Mouse (Mus musculus): ENCODE measurements around the gene Sbds. TPM values are rescaled to one million over a fixed set of nuclear protein-coding genes. Genes with fewer than 3 reads are reported as not detected.
"Not testable (repeated sequence)": the region's sequence is repeated elsewhere in the genome, so short reads cannot be mapped to it uniquely, and the experiment has no call there.

Gene Sbds
- polyA plus RNA-seq, 1 experiment from 2014 or later, result 61.7 TPM

DNA sequence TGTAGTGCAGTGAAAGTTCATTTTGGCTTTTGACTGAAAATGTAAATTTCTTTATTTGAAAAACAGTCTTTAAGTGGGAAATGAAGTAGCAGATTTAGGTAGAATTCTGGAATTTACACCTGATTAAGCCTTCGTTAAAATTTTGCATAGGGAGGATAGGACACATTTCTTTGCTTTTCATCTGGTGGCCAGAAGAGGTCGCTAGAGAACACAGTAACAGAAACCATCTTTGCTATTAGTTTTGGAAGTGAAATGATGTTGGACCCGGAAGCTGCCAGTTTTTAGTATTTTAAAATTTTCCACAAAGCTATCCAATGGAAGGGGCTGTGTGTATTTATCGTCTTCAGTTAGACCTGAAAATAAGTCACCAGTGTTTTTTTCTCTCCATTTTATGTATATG, 20.2 kb upstream of the Sbds start:
- 62% methylated on average over 4 of the region's 4 CpGs for WGBS
- H3K36me3 ChIP-seq, result peaks cover 95% of the 10 kb centered on the region

GRCm38 (mm10) chr5:130273046-130273445, 17.7 kb upstream of the Sbds start:
- WGBS, result 96% methylated on average over 6 of the region's 6 CpGs
- no peak for DNase-seq (ENCODE audit: low spot score)
- H3K27me3 ChIP-seq (ENCODE audit: low read depth, poor library complexity, severe bottlenecking), result no peaks in the 10 kb centered on the region
- H3K4me3 ChIP-seq, result no peak overlapping the region
- no peaks in the 10 kb centered on the region for H3K9me3 ChIP-seq (replicated peaks)
- no peaks in the 10 kb centered on the region for H3K4me1 ChIP-seq
- no peak overlapping the region for H3K27ac ChIP-seq
- H3K36me3 ChIP-seq, result peaks cover 95% of the 10 kb centered on the region

More for the DNA sequence above, 20.2 kb upstream of the Sbds start:
- no peak overlapping the region for H3K4me3 ChIP-seq
- H3K4me1 ChIP-seq, result no peaks in the 10 kb centered on the region
- no peak for DNase-seq (ENCODE audit: low spot score)
- H3K27ac ChIP-seq, result no peak overlapping the region
- H3K9me3 ChIP-seq (replicated peaks), result no peaks in the 10 kb centered on the region
- no peaks in the 10 kb centered on the region for H3K27me3 ChIP-seq (ENCODE audit: low read depth, poor library complexity, severe bottlenecking)

DNA sequence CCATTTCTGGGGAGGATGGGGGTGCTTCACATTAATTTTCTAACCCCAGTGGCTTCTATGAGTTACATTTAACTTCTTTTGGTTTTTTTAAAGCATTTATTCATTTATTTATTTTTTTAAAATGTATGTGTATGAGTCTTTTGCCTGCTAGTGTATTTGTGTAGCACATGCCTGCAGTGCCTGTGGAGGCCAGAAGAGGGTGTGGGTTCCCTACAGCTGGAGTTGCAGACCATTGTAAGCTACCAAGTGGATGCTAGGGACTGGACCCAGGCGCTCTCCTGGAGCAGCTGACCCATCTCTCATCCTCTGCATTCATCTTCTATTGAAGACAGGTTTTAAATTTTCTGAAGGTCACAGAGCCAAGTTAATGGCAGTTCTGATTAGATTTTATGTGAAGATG, 17.0 kb upstream of the Sbds start:
- no peaks in the 10 kb centered on the region for H3K9me3 ChIP-seq (replicated peaks)
- WGBS, result 91% methylated on average over 1 of the region's 1 CpGs
- no peak for DNase-seq (ENCODE audit: low spot score)
- no peaks in the 10 kb centered on the region for H3K27me3 ChIP-seq (ENCODE audit: low read depth, poor library complexity, severe bottlenecking)
- no peak overlapping the region for H3K27ac ChIP-seq
- no peak overlapping the region for H3K4me3 ChIP-seq
- H3K36me3 ChIP-seq, result peaks cover 95% of the 10 kb centered on the region
- no peaks in the 10 kb centered on the region for H3K4me1 ChIP-seq

DNA sequence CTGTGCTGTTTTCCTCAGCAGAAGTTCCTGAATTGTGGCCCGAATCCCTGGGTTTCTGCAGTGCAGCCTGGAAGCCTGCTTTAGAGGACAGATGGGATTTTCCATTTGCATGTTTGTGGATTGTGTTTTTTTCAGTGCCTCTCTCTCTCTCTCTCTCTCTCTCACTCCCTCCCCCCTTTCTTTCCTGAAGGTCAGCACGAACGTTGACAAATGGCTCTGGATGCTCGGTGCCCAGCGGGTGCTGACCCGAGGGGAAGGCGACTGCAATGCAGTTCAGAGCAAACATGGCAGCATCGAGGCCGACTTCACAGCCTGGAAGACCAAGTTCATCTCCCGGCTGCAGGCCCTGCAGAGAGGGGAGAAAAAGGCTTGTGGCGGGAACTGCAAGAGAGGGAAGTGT, 13.6 kb upstream of the Sbds start:
- WGBS, result 88% methylated on average over 11 of the region's 11 CpGs
- Histone ChIP-seq H3K36me3 (peaks cover 99% of the 10 kb centered on the region), H3K9me3 (replicated peaks) (no peaks in the 10 kb centered on the region), H3K27ac (no peak overlapping the region), H3K4me1 (no peaks in the 10 kb centered on the region), H3K27me3 (ENCODE audit: low read depth, poor library complexity, severe bottlenecking) (no peaks in the 10 kb centered on the region), H3K4me3 (no peak overlapping the region)
- DNase-seq (ENCODE audit: low spot score), result no peak

GRCm38 (mm10) chr5:130267316-130267715, 12.0 kb upstream of the Sbds start:
- Histone ChIP-seq H3K4me3 (no peak overlapping the region), H3K9me3 (replicated peaks) (no peaks in the 10 kb centered on the region), H3K36me3 (peaks cover 97% of the 10 kb centered on the region), H3K27me3 (ENCODE audit: low read depth, poor library complexity, severe bottlenecking) (no peaks in the 10 kb centered on the region), H3K4me1 (no peaks in the 10 kb centered on the region), H3K27ac (no peak overlapping the region)
- DNase-seq (ENCODE audit: low spot score), result no peak
- 94% methylated on average over 1 of the region's 1 CpGs for WGBS

- Histone ChIP-seq H3K9me3 (replicated peaks) (no peaks in the 10 kb centered on the region), H3K36me3 (peaks cover 94% of the 10 kb centered on the region), H3K27ac (no peak overlapping the region), H3K4me1 (no peaks in the 10 kb centered on the region), H3K27me3 (ENCODE audit: low read depth, poor library complexity, severe bottlenecking) (no peaks in the 10 kb centered on the region), H3K4me3 (no peak overlapping the region)
- DNase-seq (ENCODE audit: low spot score), result peak; percentile 47
- WGBS, result 92% methylated on average over 7 of the region's 7 CpGs
Observed at GRCm38 (mm10) chr5:130266651-130267050, 11.3 kb upstream of the Sbds start.

GRCm38 (mm10) chr5:130264433-130265005, 9.2 kb upstream of the Sbds start:
- no peaks in the 10 kb centered on the region for H3K4me1 ChIP-seq
- DNase-seq (ENCODE audit: low spot score), result no peak
- 95% methylated on average over 6 of the region's 6 CpGs for WGBS
- no peak overlapping the region for H3K4me3 ChIP-seq
- H3K36me3 ChIP-seq, result peaks cover 83% of the 10 kb centered on the region
- H3K27ac ChIP-seq, result no peak overlapping the region
- no peaks in the 10 kb centered on the region for H3K27me3 ChIP-seq (ENCODE audit: low read depth, poor library complexity, severe bottlenecking)
- H3K9me3 ChIP-seq (replicated peaks), result no peaks in the 10 kb centered on the region

GRCm38 (mm10) chr5:130263454-130263853, 8.1 kb upstream of the Sbds start:
- H3K4me1 ChIP-seq, result no peaks in the 10 kb centered on the region
- DNase-seq (ENCODE audit: low spot score), result no peak
- peaks cover 81% of the 10 kb centered on the region for H3K36me3 ChIP-seq
- no peak overlapping the region for H3K27ac ChIP-seq
- 85% methylated on average over 11 of the region's 11 CpGs for WGBS
- H3K4me3 ChIP-seq, result no peak overlapping the region
- H3K9me3 ChIP-seq (replicated peaks), result no peaks in the 10 kb centered on the region
- H3K27me3 ChIP-seq (ENCODE audit: low read depth, poor library complexity, severe bottlenecking), result no peaks in the 10 kb centered on the region

DNA sequence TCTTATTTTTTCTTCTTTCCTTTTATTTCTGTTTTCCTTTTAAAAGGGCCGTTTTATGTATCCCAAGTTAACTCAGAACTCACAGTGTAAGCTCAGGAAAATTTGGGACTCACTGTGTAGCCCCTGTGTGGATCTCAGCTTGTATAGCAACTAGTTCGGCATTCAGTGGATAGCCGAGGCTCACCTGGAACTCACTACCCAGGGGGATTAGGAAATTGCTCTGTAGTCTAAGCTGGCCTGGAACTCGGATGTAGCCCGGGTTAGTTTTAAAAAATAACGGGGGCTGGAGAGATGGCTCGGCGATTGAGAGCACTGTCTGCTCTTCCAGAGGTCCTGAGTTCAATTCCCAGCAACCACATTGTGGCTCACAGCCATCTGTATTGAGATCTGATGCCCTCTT, 2.0 kb upstream of the Sbds start:
- H3K36me3 ChIP-seq, result peaks cover 37% of the 10 kb centered on the region
- WGBS, result 12% methylated on average over 8 of the region's 8 CpGs
- peak overlapping the region; percentile 70 for H3K4me3 ChIP-seq
- peak overlapping the region; percentile 88 for H3K27ac ChIP-seq
- H3K27me3 ChIP-seq (ENCODE audit: low read depth, poor library complexity, severe bottlenecking), result no peaks in the 10 kb centered on the region
- no peaks in the 10 kb centered on the region for H3K9me3 ChIP-seq (replicated peaks)
- DNase-seq (ENCODE audit: low spot score), result no peak
- H3K4me1 ChIP-seq, result peaks cover 23% of the 10 kb centered on the region

- Histone ChIP-seq H3K4me3 (peak overlapping the region; percentile 70), H3K9me3 (replicated peaks) (no peaks in the 10 kb centered on the region), H3K27me3 (ENCODE audit: low read depth, poor library complexity, severe bottlenecking) (no peaks in the 10 kb centered on the region), H3K4me1 (peaks cover 23% of the 10 kb centered on the region), H3K36me3 (peaks cover 40% of the 10 kb centered on the region), H3K27ac (peak overlapping the region; percentile 88)
- under 1% methylated on average over 25 of the region's 25 CpGs for WGBS
- DNase-seq (ENCODE audit: low spot score), result peak; percentile 88
Observed at GRCm38 (mm10) chr5:130256678-130257271, 1.4 kb upstream of the Sbds start.

DNA sequence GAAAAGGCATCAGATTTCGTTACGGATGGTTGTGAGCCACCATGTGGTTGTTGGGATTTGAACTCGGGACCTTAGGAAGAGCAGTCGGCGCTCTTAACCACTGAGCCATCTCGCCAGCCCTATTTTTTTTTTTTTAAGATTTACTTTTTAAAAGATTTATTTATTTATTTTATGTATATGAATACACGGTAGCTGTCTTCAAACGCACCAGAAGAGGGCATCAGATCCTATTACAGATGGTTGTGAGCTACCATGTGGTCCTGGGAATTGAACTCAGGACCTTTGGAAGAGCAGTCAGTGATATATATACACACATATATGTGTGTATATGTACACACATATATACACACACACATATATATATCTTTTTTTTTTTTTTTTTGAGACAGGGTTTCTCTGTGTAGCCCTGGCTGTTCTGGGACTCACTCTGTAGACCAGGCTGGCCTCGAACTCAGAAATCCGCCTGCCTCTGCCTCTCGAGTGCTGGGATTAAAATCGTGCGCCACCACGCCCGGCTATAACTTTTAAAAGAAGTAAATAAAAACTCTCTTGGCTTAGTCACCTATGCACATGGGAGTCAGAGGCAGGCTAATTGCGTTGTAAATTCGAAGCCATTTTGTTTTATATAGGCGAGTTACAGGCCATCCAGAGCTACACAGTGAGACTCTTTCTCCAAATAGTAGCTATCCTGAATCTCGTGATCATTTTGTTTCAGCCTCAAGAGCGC, 632 bp upstream of the Sbds start:
- not testable (repeated sequence) for H3K27me3 ChIP-seq (ENCODE audit: low read depth, poor library complexity, severe bottlenecking); H3K9me3 ChIP-seq (replicated peaks); DNase-seq (ENCODE audit: low spot score)
- H3K4me1 ChIP-seq, result peaks cover 23% of the 10 kb centered on the region
- peak overlapping the region; percentile 70 for H3K4me3 ChIP-seq
- H3K27ac ChIP-seq, result peak overlapping the region; percentile 82
- WGBS, result 33% methylated on average over 20 of the region's 20 CpGs
- peaks cover 43% of the 10 kb centered on the region for H3K36me3 ChIP-seq

DNA sequence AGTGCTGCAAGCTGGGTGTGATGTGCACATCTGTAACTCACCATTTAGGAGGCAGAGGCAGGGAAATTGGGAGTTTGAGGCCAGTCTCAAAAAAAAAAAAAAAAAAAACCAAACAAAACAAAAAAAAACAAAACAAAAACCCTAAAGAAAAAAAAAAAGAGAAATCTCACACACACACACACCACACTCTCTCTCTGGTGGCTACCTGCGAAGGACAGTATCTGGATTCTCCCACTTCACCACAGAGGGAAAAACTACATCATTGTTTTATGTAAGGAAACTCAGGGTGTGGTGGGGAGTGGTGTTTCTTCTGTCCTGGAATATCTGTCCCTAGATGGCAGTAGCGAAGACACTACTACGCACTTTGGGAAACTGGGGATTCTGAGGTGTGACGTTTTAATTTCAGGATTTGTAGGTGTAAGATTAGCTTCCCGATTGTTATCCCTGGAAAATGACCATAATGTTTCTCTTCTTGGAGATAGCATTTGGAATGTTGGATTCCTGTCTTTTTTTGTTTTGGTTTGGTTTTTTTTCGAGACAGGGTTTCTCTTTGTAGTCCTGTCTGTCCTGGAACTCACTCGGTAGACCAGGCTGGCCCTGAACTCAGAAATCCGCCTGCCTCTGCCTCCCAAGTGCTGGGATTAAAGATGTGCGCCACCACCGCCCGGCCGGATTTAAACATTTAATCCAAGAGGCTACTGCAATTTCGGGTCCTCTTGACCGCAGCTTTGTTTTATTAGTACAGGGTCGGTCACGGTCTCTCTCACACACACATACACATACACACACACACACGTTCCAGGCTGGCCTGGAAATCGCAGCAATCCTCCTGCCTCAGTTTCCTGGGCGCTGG, 940 bp downstream of the Sbds start:
- Histone ChIP-seq H3K4me3 (peak overlapping the region; percentile 70), H3K36me3 (peaks cover 51% of the 10 kb centered on the region), H3K9me3 (replicated peaks) (no peaks in the 10 kb centered on the region), H3K4me1 (peaks cover 23% of the 10 kb centered on the region), H3K27ac (peak overlapping the region; percentile 86), H3K27me3 (ENCODE audit: low read depth, poor library complexity, severe bottlenecking) (no peaks in the 10 kb centered on the region)
- WGBS, result 23% methylated on average over 19 of the region's 19 CpGs
- DNase-seq (ENCODE audit: low spot score), result no peak

DNA sequence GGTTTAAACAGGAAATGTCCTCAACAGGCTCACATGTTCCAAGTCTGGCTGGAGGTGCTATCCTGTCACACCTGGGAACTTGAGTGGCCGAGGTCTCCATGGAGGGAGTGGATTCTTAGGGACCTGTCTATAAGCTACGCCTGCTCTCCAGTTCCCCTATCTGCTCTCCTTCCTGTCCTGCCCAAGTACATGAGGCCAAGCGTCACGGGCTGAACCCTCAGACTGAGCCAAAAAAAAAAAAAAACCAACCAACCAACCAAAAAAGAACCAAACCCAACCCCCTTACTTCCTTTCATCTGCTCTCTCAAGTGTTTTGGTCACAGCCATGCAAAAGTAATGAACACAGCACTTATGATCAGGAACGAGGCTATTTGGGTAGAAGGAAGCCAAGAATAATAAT, 7.5 kb downstream of the Sbds start:
- DNase-seq (ENCODE audit: low spot score), result no peak
- H3K27ac ChIP-seq, result no peak overlapping the region
- H3K4me3 ChIP-seq, result no peak overlapping the region
- H3K4me1 ChIP-seq, result no peaks in the 10 kb centered on the region
- no peaks in the 10 kb centered on the region for H3K27me3 ChIP-seq (ENCODE audit: low read depth, poor library complexity, severe bottlenecking)
- H3K36me3 ChIP-seq, result peaks cover 99% of the 10 kb centered on the region
- 91% methylated on average over 5 of the region's 5 CpGs for whole genome bisulfite sequencing
- no peaks in the 10 kb centered on the region for H3K9me3 ChIP-seq (replicated peaks)

All from limb, embryonic 10.5 days (tissue).